Comparison of ENCODE assay signal across 8 mouse cellular contexts in the genomic region with DNA sequence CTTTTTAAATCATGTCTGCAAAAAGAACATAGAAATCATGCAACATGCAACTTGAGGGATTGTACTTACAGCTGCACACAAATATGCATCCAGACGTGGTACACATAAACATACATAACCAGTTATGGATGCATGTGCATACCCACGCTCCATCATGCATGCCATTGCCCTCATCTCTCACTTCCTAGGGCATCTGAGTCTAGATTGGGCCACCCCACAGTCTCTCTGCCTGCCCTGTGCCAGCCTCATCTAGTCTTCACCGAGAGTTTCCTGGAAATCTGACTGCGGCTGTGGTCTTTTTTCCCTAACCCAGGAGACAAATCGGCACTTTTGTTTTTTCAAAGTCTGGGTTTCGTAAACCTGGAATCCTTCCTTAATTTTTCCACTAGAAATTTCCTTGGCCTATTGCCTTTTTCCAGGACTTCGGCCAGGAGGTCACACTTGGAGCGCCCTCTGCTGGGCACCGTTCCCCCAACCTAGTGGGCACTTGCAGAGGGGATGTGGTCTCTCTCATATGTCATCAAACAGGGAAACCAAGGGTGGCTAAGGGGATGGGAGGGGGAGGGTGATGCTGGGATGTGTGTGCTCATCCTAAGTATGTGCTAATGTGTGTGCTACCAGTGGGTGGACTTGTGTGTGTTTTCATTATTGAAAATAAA. TPM values are rescaled to one million over a fixed set of nuclear protein-coding genes. Genes with fewer than 3 reads are reported as not detected.
DNase-seq lines count a peak whose midpoint lies in the region; ATAC-seq and TF ChIP-seq lines count a peak whose summit lies in the region.

No protein-coding gene starts in this region.

- H3K9me3 ChIP-seq in G1E (replicated peaks): 0 out of 2 replicates have a peak, but pooled peaks cover 2% of the 10 kb centered on the region

- peaks cover 29% of the 10 kb centered on the region for H3K27me3 ChIP-seq in G1E (ENCODE audit: insufficient read depth, low read length)

- peaks cover 9% of the 10 kb centered on the region for H3K4me1 ChIP-seq in G1E (ENCODE audit: insufficient read depth, low read depth, low read length)

- no peaks in the 10 kb centered on the region for H3K36me3 ChIP-seq in G1E (replicated peaks)

- DNase-seq in frontal cortex, postnatal 25 days (ENCODE audit: low spot score in 2 of 2): peak; percentile 33 to 42
- DNase-seq in G1E (ENCODE audit: low spot score): peak; percentile 29
- DNase-seq in frontal cortex, postnatal 36 days (ENCODE audit: low spot score in 2 of 2): peak; percentile 35 to 39
- DNase-seq in kidney, adult 8-10 months: peak; percentile 61 to 83
- DNase-seq in lung, postnatal 10 days: peak; percentile 87
- peak; percentile 65 to 89 for DNase-seq in spleen, postnatal 4 days (ENCODE audit: low spot score in 2 of 2)

- no peak overlapping the region for H3K4me3 ChIP-seq in G1E (ENCODE audit: low read depth, low read length)

- peak; percentile 37 for TF ChIP-seq CTCF in G1E (IDR thresholded peaks at IDR 0.05; ENCODE audit: low read depth, low read length)

- ATAC-seq in frontal cortex, adult (ENCODE audit: low TSS enrichment): no peak
- no peak for ATAC-seq in G1E (ENCODE audit: extremely low read depth, insufficient number of reproducible peaks, low FRiP score, poor library complexity, severe bottlenecking)
- ATAC-seq in cerebellum, adult (ENCODE audit: insufficient number of reproducible peaks, low FRiP score, low TSS enrichment): peak; percentile 75

RNA-seq across cellular contexts. Expression of a gene that starts 8.6 kb away (rescaled TPM):
- total RNA-seq in G1E (2014; fragmentation: Nextera tagmentation): not detected in 2 replicates
- 0.12 and 0.27 TPM in 2 replicates for total RNA-seq in G1E (2017)
- polyA plus RNA-seq in G1E (2012): not detected in 2 replicates

RNA-seq across cellular contexts. Expression of a gene that starts 56.4 kb away (rescaled TPM):
- total RNA-seq in G1E (2014; fragmentation: Nextera tagmentation): not detected in 2 replicates
- total RNA-seq in G1E (2017): 0.52 and 0.66 TPM in 2 replicates
- polyA plus RNA-seq in G1E (2012): 0.01 and 0.02 TPM in 2 replicates

Comparison
In these comparisons a context has a peak if more than half of its experiments do, and no peak if none do; other contexts are left out.
1. DNase-seq: peak in every context shown above with its lines; median percentile 87 in lung, postnatal 10 days; 77 in spleen, postnatal 4 days; 72 in kidney, adult 8-10 months; 38 in frontal cortex, postnatal 25 days; 37 in frontal cortex, postnatal 36 days; 29 in G1E.